Mouse (Mus musculus) embryonic stem cell, embryonic (primary cell): ENCODE data around the gene Vsig4.
"Not testable (repeated sequence)": the region's sequence is repeated elsewhere in the genome, so short reads cannot be mapped to it uniquely, and the experiment has no call there.

Experiments used
- CTCF ChIA-PET, 4 experiments: fragments of 300-600 bp in 2 of 4; fragments of 350-600 bp in 2 of 4; sonication (Branson Sonifier 250); formaldehyde crosslinking; loops; one replicate each; lab custom pipeline; 2022; ENCODE audit warnings: inconsistent platforms in 2 of 4; lab: Charles Lee
- POLR2A ChIA-PET, 4 experiments: fragments of 300-600 bp in 2 of 4; fragments of 350-600 bp in 2 of 4; sonication (Branson Sonifier 250); formaldehyde crosslinking; loops; one replicate each; lab custom pipeline; 2022; ENCODE audit warnings: antibody characterized with exemption in 4 of 4, inconsistent platforms in 1 of 4; lab: Charles Lee

The Vsig4 gene

GRCm38 (mm10) chrX:96293338-96293737, at the start of gene Vsig4:
TSS of gene Vsig4 (minus strand) at chrX:96293438.
- ChIA-PET POLR2A (no interaction called here), CTCF (no interaction called here)

- CTCF ChIA-PET, result no interaction called here
- POLR2A ChIA-PET, result no interaction called here
Measured at GRCm38 (mm10) chrX:96339108-96339507, 45.9 kb upstream of the Vsig4 start.

GRCm38 (mm10) chrX:96329764-96330163, 36.5 kb upstream of the Vsig4 start:
- CTCF ChIA-PET, result no interaction called here
- POLR2A ChIA-PET, result no interaction called here

GRCm38 (mm10) chrX:96256509-96256908, 36.7 kb downstream of the Vsig4 start:
- ChIA-PET CTCF (no interaction called here), POLR2A (no interaction called here)

- ChIA-PET POLR2A (no interaction called here), CTCF (no interaction called here)
Measured at GRCm38 (mm10) chrX:96239644-96240043, 53.6 kb downstream of the Vsig4 start.

GRCm38 (mm10) chrX:96239037-96239436, 54.2 kb downstream of the Vsig4 start:
- ChIA-PET POLR2A (no interaction called here), CTCF (no interaction called here)

- POLR2A ChIA-PET, result no interaction called here
- CTCF ChIA-PET, result no interaction called here
Measured at GRCm38 (mm10) chrX:96235775-96236174, 57.5 kb downstream of the Vsig4 start.

GRCm38 (mm10) chrX:96227030-96227429, 66.2 kb downstream of the Vsig4 start:
- ChIA-PET POLR2A (no interaction called here), CTCF (no interaction called here)

GRCm38 (mm10) chrX:96225474-96225873, 67.8 kb downstream of the Vsig4 start:
- POLR2A ChIA-PET, result no interaction called here
- CTCF ChIA-PET, result no interaction called here

GRCm38 (mm10) chrX:96224210-96224609, 69.0 kb downstream of the Vsig4 start:
- POLR2A ChIA-PET, result no interaction called here

GRCm38 (mm10) chrX:96218088-96218487, 75.2 kb downstream of the Vsig4 start:
- CTCF ChIA-PET, result no interaction called here
- POLR2A ChIA-PET, result no interaction called here

More at GRCm38 (mm10) chrX:96224210-96224609, 69.0 kb downstream of the Vsig4 start:
- CTCF ChIA-PET, result no interaction called here

- POLR2A ChIA-PET, result no interaction called here
- CTCF ChIA-PET, result no interaction called here
Measured at GRCm38 (mm10) chrX:96206872-96207271, 86.4 kb downstream of the Vsig4 start.

GRCm38 (mm10) chrX:96205143-96205542, 88.1 kb downstream of the Vsig4 start:
- POLR2A ChIA-PET, CTCF ChIA-PET: not testable (repeated sequence)
